Mouse (Mus musculus) myocyte (in vitro differentiated cells): ENCODE measurements at regions not wholly inside any gene's neighbourhood (a gene's known extent, or its start where the extent isn't known, plus 50 kb on each side); places are given as distances from the start of the nearest gene placed in this dataset.

Experiments used
- H3K27me3 ChIP-seq: one replicate; pipeline ENCODE4 v1.6.1; 2011; ENCODE audit not compliant: control insufficient read depth, insufficient read depth, insufficient read length
- H3K36me3 ChIP-seq: one replicate; pipeline ENCODE4 v1.6.1; 2011; ENCODE audit not compliant: control insufficient read depth, insufficient read depth
- H3K4me2 ChIP-seq: one replicate; pipeline ENCODE4 v1.6.1; 2011; ENCODE audit warnings: low read depth, control low read depth
- H3K4me3 ChIP-seq: one replicate; pipeline ENCODE4 v1.5.1; 2011; ENCODE audit warnings: mild to moderate bottlenecking, control low read depth, moderate library complexity
- H3K79me2 ChIP-seq: one replicate; pipeline ENCODE4 v1.6.1; 2011; ENCODE audit not compliant: control insufficient read depth, insufficient read depth
- H3ac ChIP-seq: one replicate; pipeline ENCODE4 v1.6.1; 2011; ENCODE audit not compliant: control insufficient read depth, insufficient read length
- CEBPB ChIP-seq: IDR thresholded peaks from 2 replicates; pipeline ENCODE4 v1.6.1; 2011; ENCODE audit warnings: mild to moderate bottlenecking, moderate library complexity; ENCODE audit not compliant: poor library complexity, insufficient read depth, severe bottlenecking
- E2F4 ChIP-seq: IDR thresholded peaks from one replicate; pipeline ENCODE4 v1.6.1; 2011; ENCODE audit warnings: mild to moderate bottlenecking, control low read depth, moderate library complexity; ENCODE audit not compliant: insufficient read depth
- MAX ChIP-seq: IDR thresholded peaks from one replicate; pipeline ENCODE4 v1.6.1; 2011; ENCODE audit warnings: low read depth, mild to moderate bottlenecking, control low read depth
- MYOD1 ChIP-seq, 3 experiments: IDR thresholded peaks; one replicate each; pipeline ENCODE4 v1.6.1; 2011; ENCODE audit warnings: control low read depth in 2 of 3, low read depth in 2 of 3, mild to moderate bottlenecking in 2 of 3, moderate library complexity in 1 of 3; ENCODE audit not compliant: insufficient read length in 2 of 3, control insufficient read depth in 1 of 3
- MYOG ChIP-seq, 3 experiments: IDR thresholded peaks; one replicate each; pipeline ENCODE4 v1.6.1; 2011; ENCODE audit warnings: control low read depth in 2 of 3, low read depth in 2 of 3, mild to moderate bottlenecking in 2 of 3; ENCODE audit not compliant: insufficient read length in 2 of 3, control insufficient read depth in 1 of 3, insufficient read depth in 1 of 3
- POLR2A ChIP-seq: IDR thresholded peaks from one replicate; pipeline ENCODE4 v1.6.1; 2011; ENCODE audit warnings: low read depth, mild to moderate bottlenecking, control low read depth, moderate library complexity; ENCODE audit not compliant: insufficient read length
- POLR2AphosphoS2 ChIP-seq: IDR thresholded peaks from one replicate; pipeline ENCODE4 v1.6.1; 2011; ENCODE audit warnings: low read depth, control low read depth; ENCODE audit not compliant: insufficient read length
- REST ChIP-seq: IDR thresholded peaks from one replicate; pipeline ENCODE4 v1.6.1; 2011; ENCODE audit warnings: mild to moderate bottlenecking, control low read depth, moderate library complexity; ENCODE audit not compliant: insufficient read depth, insufficient read length
- SRF ChIP-seq: IDR thresholded peaks from one replicate; pipeline ENCODE4 v1.6.1; 2011; ENCODE audit warnings: low read depth; ENCODE audit not compliant: control insufficient read depth, insufficient read length
- TCF12 ChIP-seq: IDR thresholded peaks from one replicate; pipeline ENCODE4 v1.6.1; 2011; ENCODE audit warnings: mild to moderate bottlenecking, control low read depth; ENCODE audit not compliant: poor library complexity, insufficient read depth, severe bottlenecking
- TCF3 ChIP-seq: IDR thresholded peaks from one replicate; pipeline ENCODE4 v1.6.1; 2011; ENCODE audit warnings: low read depth, control low read depth; ENCODE audit not compliant: insufficient read length
- USF1 ChIP-seq: IDR thresholded peaks from one replicate; pipeline ENCODE4 v1.6.1; 2011; ENCODE audit warnings: low read depth, mild to moderate bottlenecking, control low read depth, moderate library complexity

DNA sequence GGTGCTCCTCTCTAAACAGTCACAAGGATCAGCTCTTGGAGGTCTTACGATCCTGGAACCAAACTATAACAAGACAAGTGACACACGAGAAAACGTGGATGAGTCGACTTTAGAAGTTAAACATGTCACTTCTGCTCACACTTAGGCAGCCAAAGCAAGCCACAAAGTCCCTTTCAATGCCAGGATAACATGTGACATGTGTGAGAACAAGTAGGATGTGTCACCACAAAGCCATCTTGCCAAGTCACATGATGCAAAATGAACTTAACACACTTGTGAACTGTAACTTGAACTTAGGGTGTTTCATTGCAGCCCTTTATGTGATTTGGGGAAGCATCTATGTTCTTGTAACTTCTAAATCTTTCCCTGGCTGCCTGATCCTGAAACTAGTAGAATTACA is 442.0 kb upstream of the Etaa1 start:
- Histone ChIP-seq H3K4me2 (no peak overlapping the region), H3K4me3 (no peak overlapping the region), H3ac (no peak overlapping the region), H3K36me3 (no peaks in the 10 kb centered on the region), H3K79me2 (no peaks in the 10 kb centered on the region), H3K27me3 (no peaks in the 10 kb centered on the region)
- TF ChIP-seq TCF12 (no peak), MYOG (IDR thresholded peaks at IDR 0.05; ENCODE audit: control insufficient read depth in 1 of 3, insufficient read depth in 1 of 3, insufficient read length in 2 of 3, low read depth in 2 of 3) (no peak), SRF (no peak), USF1 (peak; percentile 49)

DNA sequence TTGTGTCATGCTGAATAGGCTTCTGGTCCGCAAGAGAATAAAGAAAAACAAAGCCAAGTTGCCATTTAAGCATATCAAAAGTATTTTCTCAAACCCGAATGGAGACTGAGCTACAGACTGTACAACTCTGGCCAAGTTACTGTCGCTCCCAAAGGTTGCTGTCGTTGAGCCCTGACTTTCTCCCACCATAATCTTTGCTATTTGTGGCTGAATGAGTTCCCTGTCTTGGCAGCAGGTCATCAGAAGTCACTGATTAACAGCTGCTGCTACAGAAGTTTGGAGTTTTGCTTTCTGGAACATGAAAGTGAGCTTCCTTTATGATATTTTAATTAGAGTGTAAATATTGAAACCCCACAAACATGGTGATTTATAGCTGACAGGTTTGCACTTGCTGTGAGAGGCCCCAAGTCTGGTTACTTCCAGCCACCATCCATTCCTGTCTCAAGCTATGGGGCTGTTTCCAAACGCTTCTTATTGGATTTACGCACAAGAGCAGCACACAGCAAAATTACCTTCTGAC is 419.2 kb upstream of the Etaa1 start:
- Histone ChIP-seq H3K36me3 (no peaks in the 10 kb centered on the region), H3K4me2 (no peak overlapping the region), H3K79me2 (no peaks in the 10 kb centered on the region), H3K27me3 (no peaks in the 10 kb centered on the region), H3K4me3 (no peak overlapping the region), H3ac (no peak overlapping the region)
- TF ChIP-seq SRF (no peak), REST (no peak), TCF3 (no peak), MYOD1 (IDR thresholded peaks at IDR 0.05; ENCODE audit: control insufficient read depth in 1 of 3, insufficient read length in 2 of 3, low read depth in 2 of 3) (no peak), MAX (no peak), TCF12 (no peak), USF1 (no peak), E2F4 (no peak)

DNA sequence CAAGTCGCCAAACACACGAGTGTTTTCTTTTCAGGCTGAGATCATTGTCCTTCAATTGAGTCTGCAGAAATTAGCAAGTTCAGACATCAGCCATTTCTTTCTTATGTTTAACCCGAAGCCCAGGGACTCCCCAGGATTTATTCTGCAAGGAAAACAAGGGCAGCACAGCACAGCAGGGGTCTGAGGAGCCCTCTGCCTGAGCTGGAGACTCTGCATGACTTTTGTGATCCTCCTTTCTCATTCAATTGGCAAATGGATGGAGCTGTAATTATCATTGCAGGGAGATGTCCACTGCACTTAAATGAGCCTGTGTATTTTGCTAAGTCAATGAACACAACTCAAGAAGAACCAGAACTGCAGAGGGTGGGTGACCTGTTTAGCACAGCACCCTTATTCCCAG is 417.6 kb upstream of the Etaa1 start:
- Histone ChIP-seq H3ac (no peak overlapping the region), H3K4me3 (no peak overlapping the region), H3K27me3 (no peaks in the 10 kb centered on the region), H3K36me3 (no peaks in the 10 kb centered on the region), H3K4me2 (no peak overlapping the region), H3K79me2 (no peaks in the 10 kb centered on the region)
- TF ChIP-seq CEBPB, result no peak
- TF ChIP-seq POLR2AphosphoS2, result no peak
- TF ChIP-seq TCF12, result no peak
- TF ChIP-seq MAX, result no peak
- no peak for TF ChIP-seq REST
- no peak for TF ChIP-seq SRF
- TF ChIP-seq E2F4, result no peak
- TF ChIP-seq MYOG (IDR thresholded peaks at IDR 0.05; ENCODE audit: control insufficient read depth in 1 of 3, insufficient read depth in 1 of 3, insufficient read length in 2 of 3, low read depth in 2 of 3), result no peak
- TF ChIP-seq MYOD1 (IDR thresholded peaks at IDR 0.05; ENCODE audit: control insufficient read depth in 1 of 3, insufficient read length in 2 of 3, low read depth in 2 of 3), result no peak
- TF ChIP-seq USF1, result no peak
- TF ChIP-seq TCF3, result no peak
- no peak for TF ChIP-seq POLR2A

DNA sequence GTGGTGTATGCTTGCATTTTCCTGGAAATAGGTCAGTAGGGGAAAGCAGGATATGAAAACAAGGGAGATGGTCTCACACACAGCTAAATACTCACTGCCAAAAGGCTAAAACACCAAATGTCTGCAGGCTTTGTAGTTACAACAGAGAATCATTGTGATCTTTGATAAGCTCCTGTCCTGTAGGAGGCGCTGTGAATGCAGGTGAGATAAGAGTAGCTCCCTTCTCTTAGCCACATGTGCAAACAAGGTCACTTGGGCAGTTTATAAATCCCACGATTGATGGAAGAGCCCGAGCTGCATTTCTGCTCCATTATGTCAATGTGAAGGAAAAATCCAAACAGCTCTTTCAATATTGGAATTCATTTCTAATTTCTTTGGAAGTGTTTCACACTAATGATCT is 417.2 kb upstream of the Etaa1 start:
- Histone ChIP-seq H3K27me3 (no peaks in the 10 kb centered on the region), H3K4me2 (no peak overlapping the region), H3K79me2 (no peaks in the 10 kb centered on the region), H3K4me3 (no peak overlapping the region), H3K36me3 (no peaks in the 10 kb centered on the region), H3ac (no peak overlapping the region)
- TF ChIP-seq MYOD1 (IDR thresholded peaks at IDR 0.05; ENCODE audit: control insufficient read depth in 1 of 3, insufficient read length in 2 of 3, low read depth in 2 of 3) (no peak), CEBPB (no peak), MAX (no peak), TCF12 (no peak)

DNA sequence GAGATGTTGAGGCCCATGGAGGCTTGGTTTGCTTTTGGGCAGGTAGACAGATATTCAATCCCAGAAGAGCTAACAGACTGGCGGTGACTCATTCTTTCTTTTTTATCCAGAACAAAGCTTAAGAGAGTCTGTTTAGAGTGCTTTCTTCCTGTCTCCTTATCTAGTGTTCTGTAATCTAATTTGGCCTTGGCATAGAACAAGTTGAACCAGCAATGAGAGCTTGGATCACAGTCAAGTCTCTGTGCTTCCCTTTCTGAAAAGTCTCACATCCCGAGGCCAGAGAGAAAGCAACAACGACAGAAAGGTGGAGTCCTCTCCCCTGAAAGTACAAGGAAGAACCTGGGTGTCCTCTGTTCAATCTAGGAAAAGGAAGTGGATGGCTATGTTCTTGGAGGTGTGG is 401.2 kb upstream of the Etaa1 start:
- no peak overlapping the region for H3ac ChIP-seq
- no peaks in the 10 kb centered on the region for H3K36me3 ChIP-seq
- H3K27me3 ChIP-seq, result no peaks in the 10 kb centered on the region
- no peak overlapping the region for H3K4me3 ChIP-seq
- H3K4me2 ChIP-seq, result no peak overlapping the region
- H3K79me2 ChIP-seq, result no peaks in the 10 kb centered on the region
- TF ChIP-seq MYOD1 (IDR thresholded peaks at IDR 0.05; ENCODE audit: control insufficient read depth in 1 of 3, insufficient read length in 2 of 3, low read depth in 2 of 3) (no peak), CEBPB (no peak), E2F4 (no peak), REST (no peak), SRF (no peak), POLR2AphosphoS2 (no peak), TCF12 (no peak), MAX (no peak), USF1 (no peak), TCF3 (no peak), MYOG (IDR thresholded peaks at IDR 0.05; ENCODE audit: control insufficient read depth in 1 of 3, insufficient read depth in 1 of 3, insufficient read length in 2 of 3, low read depth in 2 of 3) (no peak), POLR2A (no peak)
